Mouse (Mus musculus): Measurements from ENCODE around the gene Klhl30. TPM values are rescaled to one million over a fixed set of nuclear protein-coding genes. Genes with fewer than 3 reads are reported as not detected.

Klhl30 gene
- polyA plus RNA-seq (2012): 0.03 and 0.13 TPM in 2 replicates

GRCm38 (mm10) chr1:91350841-91351240 lies at the start of gene Klhl30:
Gene Klhl30, plus strand, starts transcription at chr1:91351016.

DNA sequence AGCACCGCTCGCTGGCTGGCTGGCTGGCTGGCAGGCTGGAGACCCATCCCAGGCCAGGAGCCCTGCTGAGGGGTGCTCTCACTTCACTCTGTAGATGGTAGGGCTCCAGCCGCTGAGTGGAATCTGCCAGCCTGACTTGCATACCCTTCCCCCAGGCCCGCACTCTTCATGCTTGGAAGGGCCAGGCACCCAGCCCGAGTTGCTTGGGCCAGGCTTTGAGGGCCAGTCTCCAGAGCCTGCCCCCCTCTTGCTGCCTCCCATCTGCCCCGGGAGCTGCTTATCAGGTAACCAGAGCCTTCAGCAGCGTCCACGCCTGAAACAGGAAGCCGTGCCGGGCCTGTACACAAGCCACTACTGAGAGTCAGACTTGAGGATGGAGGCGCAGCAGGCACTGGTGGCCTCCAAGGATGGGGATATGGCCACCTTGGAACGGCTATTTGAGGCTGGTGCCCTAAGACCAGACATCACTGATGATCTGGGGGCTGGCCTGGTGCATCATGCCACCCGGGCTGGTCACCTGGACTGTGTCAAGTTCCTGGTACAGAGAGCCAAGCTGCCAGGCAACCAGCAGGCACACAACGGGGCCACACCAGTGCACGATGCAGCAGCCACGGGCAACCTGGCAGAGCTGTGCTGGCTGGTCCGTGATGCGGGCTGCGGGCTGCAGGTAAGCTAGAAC lies 28.9 kb upstream of the Klhl30 start, which contains the start of gene Espnl:
Gene Espnl (plus strand): TSS at position 316 of the 679 bp plus-strand sequence.

GRCm38 (mm10) chr1:91366215-91367108 lies 15.6 kb downstream of the Klhl30 start, which contains the start of gene Erfe:
Gene Erfe, plus strand, starts transcription at chr1:91366430.

GRCm38 (mm10) chr1:91398260-91399062 lies 47.6 kb downstream of the Klhl30 start, which contains the start of gene Ilkap:
Gene Ilkap, minus strand, starts transcription at chr1:91398815.

Other genes starting within 250 kb of the Klhl30 start
- 0.06 and 0.10 TPM in 2 replicates for gene Rbm44, start 205.9 kb upstream of the Klhl30 start, polyA plus RNA-seq (2012)
- gene Ramp1, start 171.2 kb upstream of the Klhl30 start, polyA plus RNA-seq (2012): 239 and 288 TPM in 2 replicates
- gene Ube2f, start 100.7 kb upstream of the Klhl30 start, polyA plus RNA-seq (2012): 17.9 and 18.6 TPM in 2 replicates
- gene Scly, start 52.7 kb upstream of the Klhl30 start, polyA plus RNA-seq (2012): 31.4 and 32.7 TPM in 2 replicates
- 0.40 and 0.55 TPM in 2 replicates for gene Espnl, start 28.9 kb upstream of the Klhl30 start, polyA plus RNA-seq (2012)
- 0.57 and 0.86 TPM in 2 replicates for gene Erfe, start 15.4 kb downstream of the Klhl30 start, polyA plus RNA-seq (2012)
- 62.2 and 78.0 TPM in 2 replicates for gene Ilkap, start 47.8 kb downstream of the Klhl30 start, polyA plus RNA-seq (2012)
- gene Hes6, start 63.0 kb downstream of the Klhl30 start, polyA plus RNA-seq (2012): 105 and 109 TPM in 2 replicates
- 12.3 and 25.1 TPM in 2 replicates for gene Per2, start 108.3 kb downstream of the Klhl30 start, polyA plus RNA-seq (2012)
- gene Traf3ip1, start 143.6 kb downstream of the Klhl30 start, polyA plus RNA-seq (2012): 5.0 and 7.9 TPM in 2 replicates
- gene Asb1, start 189.5 kb downstream of the Klhl30 start, polyA plus RNA-seq (2012): 9.8 and 15.8 TPM in 2 replicates

Measured in megakaryocyte-erythroid progenitor cell, adult 5 weeks (primary cell).